Mouse (Mus musculus) ZHBTc4 (cell line): ENCODE results near the gene Kcnd3.

Source experiments
- DNase-seq: peaks from one replicate; pipeline ENCODE4 v3.0.0-alpha.2; 2011; ENCODE audit warnings: low read depth, low spot score

Kcnd3 gene

GRCm38 (mm10) chr3:105581119-105581518, 129.0 kb downstream of the Kcnd3 start:
- DNase-seq = no peak

DNA sequence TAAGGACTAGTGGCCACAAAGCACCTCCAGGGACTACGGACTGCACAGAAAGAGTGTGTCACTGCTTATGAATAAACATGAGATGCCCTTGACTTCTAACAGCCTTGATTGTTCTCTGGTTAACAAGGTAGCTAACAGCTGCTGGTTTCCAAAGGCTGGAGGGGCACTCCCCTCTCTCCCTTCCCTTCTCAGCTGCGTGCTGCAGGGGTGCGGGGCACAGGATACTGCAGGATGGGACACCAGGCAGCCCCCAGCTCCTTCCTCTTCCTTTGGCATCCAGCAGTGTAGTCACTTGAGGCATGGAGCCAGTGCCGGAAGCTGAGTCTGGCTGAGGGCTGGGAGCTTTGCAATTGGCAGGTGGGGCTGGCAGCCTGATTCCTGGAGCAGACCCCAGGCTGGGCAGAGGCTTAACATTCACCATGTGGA, 133.6 kb downstream of the Kcnd3 start:
- DNase-seq = peak; percentile 20

- DNase-seq = no peak
These were observed 138.0 kb downstream of the Kcnd3 start for GRCm38 (mm10) chr3:105590056-105590672.

- no peak for DNase-seq
These were observed 139.6 kb downstream of the Kcnd3 start for GRCm38 (mm10) chr3:105591766-105592165.

DNA sequence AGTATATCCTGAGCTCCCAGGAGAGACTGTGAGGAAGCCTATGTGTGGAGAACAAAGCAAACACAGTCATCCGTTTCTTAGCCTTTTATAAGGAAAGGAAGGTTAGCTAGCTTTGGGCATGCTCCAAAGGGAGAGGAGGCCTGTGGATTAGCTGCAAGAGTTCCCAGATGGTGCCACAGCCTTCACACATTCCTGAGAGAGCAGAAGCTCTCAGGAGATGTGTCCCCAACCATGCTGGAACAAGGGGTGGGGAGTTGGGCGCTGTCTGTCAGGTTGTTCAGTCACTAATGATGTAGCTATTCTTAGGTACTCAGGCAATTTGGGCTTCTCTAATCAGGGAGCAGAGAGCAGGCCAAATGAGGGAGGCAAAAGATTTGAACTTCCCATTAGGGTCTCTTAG, 140.1 kb downstream of the Kcnd3 start:
- no peak for DNase-seq

DNA sequence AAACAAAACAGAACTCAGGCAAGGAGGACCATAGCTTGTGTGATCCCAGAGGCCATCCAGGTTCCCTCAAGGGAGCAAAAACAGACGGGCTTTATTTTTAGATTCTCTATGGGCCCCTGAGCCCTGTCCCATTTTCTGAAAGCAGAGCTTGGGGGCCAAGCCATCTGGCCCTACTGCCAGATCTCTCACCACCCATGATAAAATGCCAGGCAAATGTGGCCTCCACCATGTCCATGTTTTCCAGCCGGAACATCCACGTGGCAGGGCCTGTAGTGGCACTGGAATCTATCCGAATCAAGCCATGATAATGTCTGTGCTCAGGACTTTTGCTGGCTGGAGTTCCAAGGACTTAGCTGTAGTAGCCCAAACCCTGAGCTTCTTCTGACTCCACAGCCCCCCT, 148.4 kb downstream of the Kcnd3 start:
- no peak for DNase-seq

DNA sequence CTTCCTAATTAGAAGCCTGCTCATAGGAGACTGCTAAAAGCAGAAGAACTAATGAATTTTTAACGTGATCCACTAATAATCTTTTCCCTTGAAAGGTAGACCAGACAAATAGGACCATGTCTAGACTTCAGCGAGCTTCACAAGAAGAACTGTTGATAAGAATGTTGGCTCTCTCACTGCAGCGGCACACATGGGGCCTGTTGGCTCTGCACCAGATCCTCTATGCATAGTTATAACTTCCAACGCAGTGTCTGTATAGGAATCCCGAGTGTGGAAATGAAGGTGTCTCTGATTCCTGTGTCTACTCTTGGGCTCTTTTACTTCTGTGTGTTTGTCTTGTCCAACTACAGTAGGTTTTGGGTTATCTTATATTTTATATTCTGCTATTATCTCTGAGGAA, 150.8 kb downstream of the Kcnd3 start:
- no peak for DNase-seq

DNA sequence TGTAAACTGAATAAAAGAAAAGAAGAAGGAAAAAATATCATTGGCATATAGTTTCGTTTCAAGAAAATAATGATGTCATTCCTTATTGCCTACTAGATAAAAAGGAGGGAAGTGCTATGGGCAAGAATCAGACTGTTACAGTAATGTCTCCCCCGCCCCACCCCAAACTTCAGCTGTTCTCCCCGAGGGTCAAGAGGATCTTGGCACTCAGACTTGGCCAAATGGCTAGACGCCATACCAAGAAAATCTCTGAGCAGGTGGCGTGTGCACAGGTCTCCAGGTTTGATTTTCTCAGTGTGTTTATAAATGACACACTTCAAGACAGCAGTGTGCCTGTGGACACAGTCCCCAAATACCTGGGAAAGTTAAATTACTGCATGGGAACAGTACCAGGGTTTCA, 153.6 kb downstream of the Kcnd3 start:
- DNase-seq = no peak

DNA sequence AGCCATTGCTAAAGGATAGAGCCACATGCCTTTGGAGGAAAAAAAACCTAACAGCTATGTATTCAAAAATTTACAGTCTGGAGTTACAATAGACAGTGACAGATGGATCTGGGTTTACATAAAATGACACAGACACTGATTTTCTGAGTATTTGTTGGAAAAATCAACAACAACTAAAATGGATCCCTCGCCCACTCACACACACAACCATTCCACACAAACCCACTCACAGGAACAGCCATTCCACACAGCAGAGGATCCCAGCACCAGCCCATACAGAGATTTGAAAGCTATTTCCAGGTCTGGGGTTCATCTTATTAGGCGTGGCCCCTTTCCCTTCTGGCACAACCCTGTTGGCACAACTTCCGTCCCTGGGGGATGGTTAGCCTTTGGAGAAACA, 156.7 kb downstream of the Kcnd3 start:
- DNase-seq = no peak

DNA sequence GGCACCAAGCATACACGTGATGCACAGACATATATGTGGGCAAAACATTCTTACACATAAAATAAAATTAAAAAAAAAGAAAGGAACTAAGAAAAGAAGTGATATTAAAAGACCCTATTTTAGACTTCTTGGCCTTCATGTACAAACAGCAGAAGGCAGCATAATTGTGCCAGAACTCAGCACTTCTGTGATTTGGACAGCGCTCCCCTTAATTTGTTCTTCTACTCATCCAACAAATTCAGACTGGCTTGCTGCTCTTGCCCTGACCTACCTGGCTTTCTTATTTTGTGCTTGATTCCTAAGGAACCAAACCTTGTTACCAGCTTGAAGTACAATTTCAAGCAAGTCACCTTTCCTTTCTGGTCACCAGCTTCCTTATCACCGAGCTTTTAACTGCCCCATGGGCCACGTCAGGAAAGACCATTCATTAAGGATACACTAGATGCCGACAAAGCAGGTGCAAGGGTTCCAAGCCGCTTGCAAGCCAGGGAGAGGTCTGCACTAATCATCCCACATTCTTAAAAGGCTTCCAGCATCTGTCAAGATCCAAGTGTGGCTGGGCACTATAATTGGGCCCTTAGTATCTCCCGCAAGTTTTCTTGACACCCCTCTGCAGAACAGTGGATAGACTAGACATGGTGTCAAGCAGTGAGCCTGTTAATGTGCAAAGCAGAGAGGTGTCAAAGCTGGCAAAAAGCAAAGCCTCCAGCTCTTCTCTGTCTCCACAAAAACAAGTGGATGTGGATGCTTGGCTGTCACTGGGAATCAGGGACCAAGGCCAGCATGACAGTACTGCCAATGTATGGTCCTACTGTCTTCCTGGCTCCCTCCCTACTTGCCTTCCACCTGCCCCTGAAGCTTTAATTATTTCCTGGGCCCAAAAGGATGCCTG, 159.6 kb downstream of the Kcnd3 start:
- no peak for DNase-seq

DNA sequence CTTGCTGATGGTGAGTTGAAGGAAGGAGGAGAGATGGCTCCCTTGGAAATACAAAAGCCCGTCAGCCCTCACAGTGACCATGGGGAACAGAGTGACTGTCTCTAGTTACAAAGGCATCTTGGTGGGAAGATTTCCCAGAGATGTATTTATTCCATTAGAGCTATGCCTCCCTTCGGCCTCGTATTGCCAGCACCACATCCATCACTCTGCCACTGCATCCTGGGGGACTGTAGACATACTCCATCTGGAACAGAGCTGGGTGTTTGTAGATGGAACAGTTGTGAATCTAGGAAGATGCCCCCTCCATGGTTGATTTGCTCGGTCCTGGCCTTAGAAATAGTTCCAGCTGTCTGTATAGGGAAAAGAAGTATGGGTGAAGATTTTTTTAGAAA, 160.3 kb downstream of the Kcnd3 start:
- no peak for DNase-seq

DNA sequence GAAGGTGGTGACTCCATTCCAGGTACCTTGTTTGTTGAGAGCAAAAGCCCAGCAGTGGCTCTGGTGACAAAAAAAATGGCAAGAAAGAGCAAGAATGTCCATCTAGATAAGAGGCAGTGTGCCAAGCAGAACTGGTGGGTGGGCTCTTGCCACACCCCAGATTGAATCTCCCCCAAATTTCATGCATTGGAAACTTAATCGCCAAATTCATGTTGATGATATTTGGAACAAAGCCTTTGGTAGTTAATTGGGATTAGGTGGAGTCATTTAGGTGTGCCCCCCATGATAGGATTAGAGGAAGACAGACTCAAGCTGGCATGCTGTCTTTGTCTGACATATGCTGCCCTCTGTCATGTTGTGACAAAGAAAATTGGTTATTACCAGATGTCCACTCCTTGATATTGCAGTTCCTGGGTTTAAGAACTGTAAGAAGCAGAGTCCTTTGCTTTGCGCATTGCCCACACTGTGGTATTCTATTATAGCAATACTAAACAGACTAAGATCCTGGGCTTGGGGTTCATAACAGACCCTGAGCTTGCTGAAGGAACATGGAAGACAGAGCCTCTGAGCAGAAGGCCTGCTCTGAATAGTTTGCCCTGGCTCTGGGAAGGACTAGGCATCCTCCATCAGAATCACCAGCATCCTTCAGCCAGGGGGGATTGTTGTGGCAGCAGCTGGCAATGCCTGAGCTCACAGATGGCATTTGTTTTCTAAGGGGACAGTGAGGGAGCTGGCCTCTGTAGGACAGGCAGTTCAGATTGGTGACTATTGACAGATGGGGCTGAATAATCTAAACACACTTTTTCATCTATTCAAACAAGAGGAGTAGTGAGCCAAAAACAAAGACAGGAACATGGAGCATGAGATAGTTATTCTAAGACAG, 165.0 kb downstream of the Kcnd3 start:
- DNase-seq = no peak

- DNase-seq = no peak
These were observed 169.0 kb downstream of the Kcnd3 start for GRCm38 (mm10) chr3:105621154-105621553.

DNA sequence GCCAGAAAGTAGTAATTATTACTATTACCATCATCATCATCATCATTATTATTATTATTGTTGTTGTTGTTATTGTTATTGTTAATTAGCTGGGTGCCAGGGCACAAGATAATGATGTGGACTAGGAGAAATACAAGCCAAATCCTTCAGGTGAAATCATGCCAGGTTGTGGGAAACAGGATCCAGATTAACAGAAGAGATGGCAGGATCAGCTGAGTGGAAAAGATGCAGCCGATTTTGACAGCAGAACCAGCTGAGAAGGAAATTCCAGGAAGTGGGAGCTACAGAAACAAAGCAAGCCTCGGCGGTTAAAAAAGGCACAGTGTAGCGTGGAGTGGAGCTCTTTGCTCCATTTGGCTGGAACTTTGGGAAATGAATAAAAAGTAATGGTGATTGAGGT, 171.0 kb downstream of the Kcnd3 start:
- DNase-seq = no peak

DNA sequence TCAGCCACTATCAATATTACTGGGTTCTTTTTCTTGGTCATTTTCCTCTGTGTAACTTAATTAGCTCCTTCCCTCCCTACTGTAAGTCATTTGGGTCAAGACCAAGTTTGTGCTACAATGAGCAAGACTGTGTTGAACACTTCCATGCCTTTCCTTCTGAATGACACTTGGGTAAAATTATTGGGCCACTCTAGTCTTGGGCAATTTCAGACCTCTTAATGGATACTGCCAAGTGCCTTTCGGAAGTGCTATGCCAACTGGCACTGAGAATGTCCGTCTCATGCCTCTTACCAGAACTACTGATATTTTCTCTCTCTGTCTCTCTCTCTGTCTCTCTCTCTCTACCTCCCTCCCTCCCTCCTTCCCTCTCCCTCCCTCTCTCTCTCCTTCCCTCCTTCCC, 173.8 kb downstream of the Kcnd3 start:
- no peak for DNase-seq

- DNase-seq = no peak
These were observed 175.1 kb downstream of the Kcnd3 start for GRCm38 (mm10) chr3:105627258-105627657.

DNA sequence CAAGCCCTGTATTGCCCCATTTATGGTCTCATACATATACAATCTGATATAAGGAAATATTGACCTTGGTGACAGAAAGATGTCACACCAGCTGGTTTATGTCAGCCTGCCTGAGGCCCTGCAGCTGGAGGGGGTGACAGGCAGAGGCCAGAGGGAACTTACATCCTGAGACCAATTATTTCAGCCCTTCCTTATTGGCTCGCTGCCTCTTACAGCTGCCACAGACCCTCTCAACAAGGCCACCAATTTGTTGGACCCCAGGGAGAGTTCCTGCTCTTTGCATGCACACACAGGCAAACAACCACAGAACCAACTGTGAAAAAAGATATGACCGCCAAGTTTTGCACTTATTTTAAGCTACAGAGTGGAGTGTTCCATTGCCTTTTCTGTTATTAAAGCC, 180.2 kb downstream of the Kcnd3 start:
- DNase-seq = no peak

DNA sequence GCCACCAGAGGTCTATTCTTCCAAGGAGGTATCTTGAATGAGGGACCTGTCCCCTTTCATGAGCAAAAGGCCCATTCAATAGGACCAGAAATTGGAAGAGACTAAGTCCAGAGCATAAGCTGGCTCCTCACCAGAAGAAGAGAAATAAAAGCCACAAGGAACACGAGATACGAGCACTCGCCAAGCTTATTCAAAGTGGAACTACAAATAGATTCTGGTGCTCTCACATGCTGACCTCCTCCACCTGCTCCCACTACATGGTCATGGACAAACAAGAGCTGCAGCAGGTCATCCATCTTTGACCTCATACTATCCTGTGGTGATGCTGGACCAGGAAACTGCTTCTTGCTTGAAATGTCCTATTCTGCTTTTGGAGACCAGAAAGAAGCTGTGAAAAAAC, 180.9 kb downstream of the Kcnd3 start:
- no peak for DNase-seq

DNA sequence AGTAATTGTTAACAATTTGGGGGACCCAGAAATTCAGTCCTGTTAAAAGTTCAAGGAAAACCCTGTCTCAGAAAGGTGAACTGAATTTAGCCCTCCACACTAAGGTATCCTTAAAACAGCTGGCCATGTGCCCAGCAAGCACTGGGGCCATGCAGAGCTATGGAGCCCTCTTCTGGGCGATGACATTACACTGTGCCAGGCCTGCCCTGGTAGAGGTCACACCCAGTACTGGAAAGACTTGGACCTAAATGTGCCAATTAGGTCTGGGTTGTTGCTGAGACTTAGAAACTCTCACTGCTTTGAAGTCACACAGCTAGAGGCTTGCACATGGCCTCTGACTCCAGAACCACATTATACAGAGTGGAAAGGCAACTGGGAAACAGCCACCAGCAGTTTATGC, 190.1 kb downstream of the Kcnd3 start:
- DNase-seq = no peak

- DNase-seq = no peak
These were observed 191.4 kb downstream of the Kcnd3 start for GRCm38 (mm10) chr3:105643566-105643965.

GRCm38 (mm10) chr3:105648889-105649567, 196.9 kb downstream of the Kcnd3 start:
- DNase-seq = no peak
